Mouse (Mus musculus) adrenal gland, adult 8-10 months (tissue): Measurements from ENCODE around the gene Acad8. TPM values are rescaled to one million over a fixed set of nuclear protein-coding genes. Genes with fewer than 3 reads are reported as not detected.
A peak's percentile ranks its signal among the peaks of the same experiment; 100 is the strongest.

Experiments used
- DNase-seq: peaks from one replicate; pipeline ENCODE4 v3.0.0; 2022
- total RNA-seq, 4 experiments: library from RNA; stranded (reverse); gene quantifications; 2 replicates each; pipeline ENCODE4 v1.2.4; 2022

Gene Acad8
- total RNA-seq: 10 to 100 TPM; 88.0 to 99.3 (median 96.0) TPM

DNA sequence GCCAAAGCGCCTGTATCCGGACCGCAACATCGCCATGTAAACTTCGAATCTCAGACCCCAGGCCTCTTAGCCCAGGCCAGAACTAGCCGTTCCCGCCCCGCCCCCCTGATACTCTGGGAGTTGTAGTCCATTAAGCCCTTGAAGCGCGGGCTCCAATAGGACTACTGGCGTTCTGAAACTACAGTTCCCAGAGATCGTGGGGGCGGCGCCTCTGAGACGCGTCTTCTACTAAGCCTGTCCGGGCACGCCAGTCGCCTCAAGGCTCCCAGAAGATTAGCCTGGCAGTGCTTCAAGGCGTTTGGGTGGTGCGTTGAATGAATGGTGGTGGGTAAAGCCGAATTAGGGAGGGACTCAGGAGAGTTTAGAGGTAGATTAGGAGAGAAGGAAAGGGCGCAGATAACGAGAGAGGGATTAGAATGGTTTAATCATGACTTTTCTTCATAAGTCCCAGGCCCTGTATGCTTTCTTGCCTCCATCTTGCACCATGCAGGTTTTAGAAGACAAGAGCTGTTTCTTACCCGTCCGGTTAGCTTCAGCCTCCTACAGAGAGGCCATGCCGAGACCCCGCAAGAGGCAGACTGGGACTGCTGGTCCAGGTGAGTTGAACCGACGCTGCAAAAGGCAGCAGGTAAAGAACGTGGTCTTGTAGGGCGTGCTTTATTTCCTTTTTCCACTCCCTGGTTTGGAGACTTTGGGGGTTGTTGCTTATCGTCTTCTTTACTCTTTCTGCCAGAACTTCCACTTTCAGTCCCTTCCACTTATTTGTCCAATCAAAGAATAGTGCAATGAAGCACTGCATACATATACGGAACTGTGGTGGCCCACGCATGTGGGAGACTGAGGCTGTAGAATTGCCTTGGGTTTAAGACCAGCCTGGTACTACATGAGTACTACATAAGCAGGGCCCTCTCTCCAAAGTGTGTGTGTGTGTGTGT is at the start of gene Acad8, which contains the start of gene Thyn1:
Acad8 (minus strand) TSS at position 106 of the 935 bp plus-strand sequence.
Thyn1 (plus strand) TSS at position 250 of the 935 bp plus-strand sequence.
- peak; percentile 96 for DNase-seq

DNA sequence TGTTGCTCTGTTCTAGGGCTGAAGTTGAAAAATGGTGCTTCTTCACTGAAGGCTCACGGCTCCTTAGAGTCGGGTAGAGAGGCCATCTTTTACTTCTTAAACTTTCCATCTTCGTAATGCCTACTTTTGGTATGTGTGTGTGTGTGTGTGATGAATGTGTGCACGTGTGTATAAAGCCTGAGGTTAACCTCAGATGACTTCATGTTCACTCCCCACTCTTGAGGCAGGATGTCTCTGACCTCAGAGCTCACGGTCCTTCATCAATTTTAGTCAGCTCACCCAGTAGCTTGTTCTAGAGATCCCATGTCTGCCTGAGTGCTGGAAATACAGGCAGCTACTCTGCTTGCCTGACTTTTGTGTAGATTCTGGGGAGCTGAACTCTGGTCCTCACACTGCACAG is 44.5 kb upstream of the Acad8 start:
- DNase-seq: no peak

DNA sequence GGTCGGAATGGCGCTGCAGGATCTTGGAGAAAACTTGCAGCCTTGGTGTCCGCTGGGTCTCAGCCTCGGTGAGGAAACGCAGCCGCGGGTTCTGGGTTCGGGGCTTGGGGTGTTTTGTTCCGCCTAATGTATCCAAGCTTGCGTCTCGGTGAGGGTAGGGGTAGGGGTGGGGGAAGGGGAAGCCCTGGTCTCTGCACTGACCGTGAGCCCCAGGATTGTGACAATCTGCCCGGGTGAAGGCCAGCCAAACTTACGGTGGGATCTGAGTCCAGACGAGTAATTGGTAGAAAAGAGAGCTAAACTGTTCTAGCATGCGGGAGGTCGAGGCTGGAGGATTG is 31.4 kb upstream of the Acad8 start:
- DNase-seq: no peak

DNA sequence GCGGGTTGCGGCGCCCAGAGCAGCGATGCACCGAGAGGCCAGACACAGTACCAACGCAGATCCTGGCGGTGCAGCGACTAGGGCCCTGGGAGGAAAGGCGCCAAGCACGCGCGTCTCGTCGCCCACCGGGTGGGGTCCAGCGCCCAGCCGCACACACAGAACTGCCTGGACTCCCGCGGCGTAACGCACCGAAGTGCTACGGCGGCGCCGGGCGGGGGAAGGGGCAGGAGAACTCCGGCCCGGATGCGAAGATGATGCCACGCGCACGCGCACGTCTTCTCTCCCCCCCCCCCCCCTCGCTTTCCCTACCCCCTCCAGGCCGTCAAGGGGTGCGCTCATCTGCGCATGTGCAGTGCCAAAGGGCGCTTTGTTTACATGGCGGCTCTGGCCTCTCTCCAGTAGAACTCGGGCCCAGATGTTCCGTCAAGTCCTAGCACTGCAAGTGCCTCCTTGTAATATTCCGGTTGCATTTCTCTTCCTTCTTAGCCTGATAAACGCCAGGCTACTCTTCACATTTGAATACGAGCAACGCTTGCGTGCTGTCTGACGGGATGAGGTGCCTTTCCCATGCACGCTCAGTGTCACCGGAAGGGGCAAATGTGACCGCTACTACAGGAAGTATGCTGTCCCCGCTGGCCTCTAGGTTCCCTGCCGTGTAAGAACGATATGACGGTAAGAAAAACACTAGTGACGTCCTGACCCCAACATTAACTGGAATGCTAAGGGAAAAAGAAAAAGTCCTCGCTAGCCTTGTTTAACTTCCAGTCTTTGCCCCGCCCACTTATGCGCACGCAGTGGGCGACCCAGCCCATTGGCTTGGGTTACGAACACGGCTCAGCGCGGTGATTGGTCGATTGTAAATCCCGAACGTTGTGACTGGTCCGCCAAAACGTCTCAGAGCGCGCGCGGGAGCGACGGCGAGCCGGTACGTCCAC is 30.7 kb upstream of the Acad8 start, which contains the start of the genes Vps26b and Ncapd3:
Vps26b (minus strand) TSS at position 238 of the 935 bp plus-strand sequence.
Ncapd3 (plus strand) TSS at position 348 of the 935 bp plus-strand sequence.
- DNase-seq: peak; percentile 95

DNA sequence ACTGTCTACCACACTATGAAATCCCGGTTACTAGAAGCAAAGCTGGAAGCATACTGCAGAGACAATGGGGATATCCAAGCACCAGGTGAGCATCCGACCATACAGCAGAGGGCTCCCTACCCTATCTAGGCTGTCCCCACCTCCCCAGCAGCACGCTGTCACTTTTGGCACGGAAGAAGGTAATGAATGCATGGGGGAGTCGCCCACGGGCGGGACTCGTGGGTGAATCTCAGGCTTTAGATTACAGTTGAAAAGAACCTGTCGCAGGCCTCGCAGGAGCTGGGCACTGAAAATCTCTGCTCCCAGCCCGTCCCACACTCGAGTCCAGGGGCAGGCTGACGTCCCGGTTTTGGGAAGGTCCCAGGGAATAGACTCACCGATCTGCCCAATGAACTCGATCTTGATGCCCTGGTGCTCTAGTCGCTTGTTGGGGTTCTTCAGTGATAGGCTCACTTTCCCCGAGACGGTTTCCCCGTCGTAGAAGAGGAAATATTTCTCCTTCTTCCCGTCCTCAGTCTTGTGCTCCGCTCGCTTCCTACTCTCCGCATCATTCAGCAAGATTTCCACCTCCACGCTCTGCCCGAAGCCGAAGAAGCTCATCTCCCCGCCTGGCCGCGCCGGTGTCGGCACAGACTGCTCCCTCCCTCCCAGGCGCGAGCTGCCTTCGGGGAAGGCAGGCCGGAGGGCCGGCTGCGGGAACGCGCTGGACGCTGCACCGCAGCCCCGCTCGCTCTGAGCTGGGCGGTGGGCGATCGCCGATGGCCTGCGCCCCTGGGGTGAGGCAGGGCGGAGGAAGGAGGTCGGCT is 29.9 kb upstream of the Acad8 start:
- peak; percentile 20 for DNase-seq

DNA sequence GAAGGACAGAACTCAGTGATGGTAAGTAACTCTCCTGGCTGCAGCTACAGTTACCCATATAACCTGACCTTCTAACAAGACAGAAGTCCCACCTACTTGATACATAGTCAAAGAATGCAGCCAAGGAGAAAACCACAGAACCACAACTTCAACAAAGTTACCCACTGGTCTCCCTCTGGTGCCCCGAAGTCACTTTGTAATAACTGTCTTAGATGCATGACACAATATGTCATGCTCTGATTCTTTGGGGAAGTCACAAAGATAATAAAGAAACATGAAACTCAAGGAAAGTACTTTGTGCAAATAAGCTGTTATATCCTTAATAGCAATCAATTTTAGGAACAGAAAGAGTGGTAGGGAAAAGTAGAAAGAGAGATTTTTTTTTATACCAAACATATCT is 27.3 kb upstream of the Acad8 start:
- no peak for DNase-seq

DNA sequence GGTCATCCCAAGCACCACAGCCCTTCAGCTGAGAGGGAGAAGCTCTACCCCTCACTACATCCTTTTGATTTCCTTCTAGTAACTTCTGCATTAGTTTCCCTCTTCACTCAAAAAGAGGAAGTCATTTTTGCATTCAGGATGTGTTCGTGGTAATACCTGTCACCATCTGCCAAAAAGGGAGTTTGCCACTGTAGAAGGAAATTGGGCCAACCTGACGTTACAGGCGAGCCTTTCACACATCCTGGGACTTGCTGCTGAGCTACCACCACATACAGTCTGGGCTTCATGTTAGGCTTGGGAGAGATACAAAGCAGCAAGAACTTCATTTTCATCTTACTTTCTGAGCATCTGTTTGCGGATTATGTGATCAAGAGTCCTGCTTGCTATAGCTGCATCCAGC is 24.3 kb upstream of the Acad8 start:
- DNase-seq: no peak

DNA sequence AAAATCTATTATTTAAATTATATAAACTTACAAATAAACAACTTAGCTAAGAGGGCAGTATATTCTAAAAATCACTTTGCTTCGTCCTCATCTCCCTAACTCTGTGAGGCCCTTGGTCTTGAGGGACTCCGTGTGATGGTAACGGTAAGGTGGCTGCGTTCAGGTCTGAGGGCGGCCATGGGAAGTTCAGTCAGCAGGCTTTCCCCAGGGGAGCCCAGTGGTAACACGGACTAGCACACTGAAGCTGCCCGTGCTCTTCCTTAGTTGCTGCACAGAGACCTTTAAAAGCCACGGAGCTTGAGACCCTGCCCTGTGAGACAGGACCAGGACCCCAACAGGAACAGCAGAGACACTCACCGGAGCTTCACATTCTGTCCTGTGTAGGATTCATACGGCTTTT is 19.6 kb upstream of the Acad8 start:
- DNase-seq: no peak

DNA sequence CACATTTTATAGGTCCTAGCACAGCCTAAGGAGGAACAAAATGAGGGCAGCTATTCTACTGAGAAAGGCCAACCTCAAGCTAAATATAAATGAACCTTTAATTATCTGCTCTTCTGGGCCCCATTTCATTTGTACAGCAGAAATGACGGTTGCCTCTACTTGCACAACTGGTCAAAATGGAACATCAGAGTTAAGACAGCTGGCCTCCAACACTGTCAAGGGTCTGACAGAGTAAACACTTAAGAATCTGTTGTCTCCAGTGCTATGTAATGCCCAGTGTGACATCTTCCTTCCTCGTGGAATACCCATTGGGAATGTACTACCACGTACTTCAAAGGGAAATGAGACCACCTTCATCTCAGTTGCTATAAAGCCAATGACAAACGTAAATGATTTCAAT is 12.2 kb upstream of the Acad8 start:
- DNase-seq: no peak

DNA sequence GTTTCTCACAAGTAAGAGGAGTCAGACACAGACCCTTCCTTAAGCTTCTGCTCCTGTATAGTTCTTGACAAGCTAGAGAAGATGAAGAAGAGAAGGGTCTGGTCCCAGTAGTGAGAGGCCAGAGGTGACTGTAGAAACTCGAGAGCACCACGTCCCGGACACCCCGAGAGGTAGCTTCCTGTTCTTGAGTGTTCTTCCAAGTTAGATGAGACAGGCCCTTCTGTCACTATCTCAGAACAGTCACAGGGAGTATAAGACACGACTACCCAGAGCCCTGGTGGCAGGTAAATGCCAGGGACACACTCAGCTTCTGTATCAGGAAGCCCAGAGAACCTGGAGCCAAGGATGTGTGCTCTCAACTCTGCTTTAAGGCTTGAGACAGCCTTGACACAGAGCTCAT is 9.9 kb upstream of the Acad8 start:
- no peak for DNase-seq

DNA sequence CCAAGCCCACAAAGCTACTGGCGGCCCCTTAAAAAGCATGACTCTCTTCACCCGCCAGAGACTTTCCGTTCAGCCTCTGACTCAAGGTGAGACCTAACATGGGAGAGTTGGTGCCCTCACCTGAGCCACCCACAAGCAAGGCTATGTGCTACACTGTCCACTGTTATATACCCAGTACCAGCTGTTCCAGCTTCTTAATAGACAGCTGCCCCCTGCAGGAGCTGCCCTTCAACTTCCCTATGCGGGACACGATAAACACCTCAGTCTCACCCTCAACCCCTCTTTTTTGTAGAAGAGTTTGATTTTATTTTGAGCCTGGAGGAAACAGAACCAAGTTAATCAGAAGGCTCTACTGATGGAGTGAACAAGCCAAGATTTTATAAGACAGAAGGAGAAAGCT is 7.5 kb upstream of the Acad8 start:
- no peak for DNase-seq

DNA sequence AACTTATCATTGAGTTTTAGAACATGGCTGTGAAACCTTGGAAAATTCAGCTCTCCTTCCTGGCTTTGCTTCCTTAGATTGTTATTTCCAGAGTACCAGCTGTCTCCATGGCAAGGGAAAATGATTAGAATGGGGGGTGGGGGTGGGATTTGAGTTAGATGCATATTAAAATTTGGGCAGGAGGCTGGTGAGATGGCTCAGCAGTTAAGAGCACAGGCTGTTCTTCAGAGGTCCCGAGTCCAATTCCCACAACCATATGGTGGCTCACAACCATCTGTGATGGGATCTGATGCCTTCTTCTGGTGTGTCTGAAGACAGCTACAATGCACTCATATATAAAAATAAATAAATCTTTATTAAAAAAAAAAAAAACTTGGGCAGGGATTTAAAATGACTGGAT is 6.6 kb upstream of the Acad8 start:
- no peak for DNase-seq

DNA sequence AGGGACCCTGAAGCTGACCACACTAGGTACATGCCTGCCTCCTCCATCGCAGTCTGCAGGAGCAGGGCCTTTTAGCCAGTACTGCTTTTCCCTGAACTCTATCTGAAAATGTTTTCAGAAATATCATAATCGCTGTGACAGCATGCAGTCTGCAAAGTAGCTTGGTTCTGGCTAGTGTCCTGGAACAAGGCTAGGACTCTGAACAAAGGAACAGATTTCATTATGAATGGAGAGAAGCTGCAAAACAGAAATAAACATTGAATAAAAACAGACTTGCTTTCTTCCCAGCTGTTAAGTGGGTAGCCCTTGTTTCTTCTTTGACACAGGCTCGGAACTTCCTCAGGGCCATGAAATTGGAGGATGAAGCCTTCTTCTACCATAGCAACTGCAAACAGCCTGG is 5.9 kb upstream of the Acad8 start:
- DNase-seq: no peak

DNA sequence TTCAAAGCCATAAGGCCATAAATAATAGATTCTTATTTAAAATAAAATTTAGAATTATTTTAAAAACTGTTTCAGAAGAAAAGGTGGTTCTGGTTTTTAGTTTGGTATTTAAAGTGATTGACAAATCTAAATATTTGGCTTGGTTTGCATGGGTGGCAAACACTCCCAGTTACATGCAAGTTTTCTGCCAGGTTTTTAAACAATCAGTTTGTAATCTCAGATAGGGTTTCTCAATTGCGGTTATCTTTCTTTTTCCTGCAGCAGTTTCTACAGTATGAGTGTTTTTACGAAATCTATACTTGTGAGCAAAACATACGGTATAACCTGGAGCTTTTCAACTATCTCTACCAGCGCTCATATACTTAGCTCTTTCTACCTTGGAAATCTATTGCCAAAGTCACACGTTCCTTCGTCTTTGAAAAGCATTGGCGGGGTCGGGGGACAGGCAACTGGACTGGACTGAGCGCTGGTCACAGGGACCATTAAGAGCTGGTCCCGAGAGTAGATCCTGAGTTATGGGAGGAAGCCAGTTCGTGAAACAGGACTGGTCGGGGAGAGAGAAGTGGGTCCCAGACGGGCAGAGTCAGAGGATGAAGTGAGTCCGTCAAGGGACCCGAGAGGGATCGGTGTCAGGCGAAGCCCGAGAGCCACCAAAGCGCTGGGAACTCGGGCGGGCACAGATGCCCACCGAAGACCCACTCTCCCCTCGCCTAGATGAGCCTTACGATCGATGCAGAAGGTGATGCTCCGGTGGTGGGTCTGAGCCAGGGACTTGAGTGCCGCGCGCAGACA is 501 bp downstream of the Acad8 start:
- no peak for DNase-seq

DNA sequence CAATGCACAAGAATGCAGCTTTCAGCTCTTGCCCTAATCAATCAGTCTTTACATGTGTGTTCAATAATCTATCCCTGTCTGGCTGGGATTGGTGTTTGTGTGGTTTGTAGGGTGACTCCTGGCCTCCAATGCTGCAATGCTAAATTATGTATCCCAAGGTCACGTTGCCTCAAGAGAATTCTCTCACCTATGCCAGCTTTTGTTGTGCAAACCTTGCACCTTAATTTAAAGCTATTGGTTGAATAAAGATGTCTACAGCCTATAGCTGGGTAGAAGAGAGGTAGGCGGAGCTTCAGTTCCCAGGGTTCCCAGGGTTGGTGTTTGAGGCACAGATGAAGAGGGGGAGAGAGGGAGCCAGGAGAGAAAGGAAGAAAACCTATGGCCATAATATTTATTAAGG is 1.9 kb downstream of the Acad8 start:
- no peak for DNase-seq

DNA sequence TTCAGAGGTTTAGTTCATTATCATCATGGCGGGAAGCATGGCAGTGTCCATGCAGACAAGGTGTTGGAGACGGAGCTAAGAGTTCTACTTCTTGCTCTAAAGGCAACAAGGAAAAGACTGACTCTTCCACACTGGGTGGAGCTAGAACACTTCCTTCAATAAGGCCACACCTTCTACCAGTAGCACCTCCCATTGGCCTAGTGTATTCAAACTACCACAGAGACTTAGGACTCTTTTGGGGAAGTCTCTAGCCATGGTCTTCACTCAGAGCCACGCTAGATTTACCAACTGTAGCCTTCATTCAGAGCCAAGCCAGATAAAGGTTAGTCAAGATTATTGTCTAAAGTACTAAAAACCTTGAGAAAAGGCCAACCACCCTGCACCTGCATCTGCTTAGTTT is 2.3 kb downstream of the Acad8 start:
- no peak for DNase-seq

DNA sequence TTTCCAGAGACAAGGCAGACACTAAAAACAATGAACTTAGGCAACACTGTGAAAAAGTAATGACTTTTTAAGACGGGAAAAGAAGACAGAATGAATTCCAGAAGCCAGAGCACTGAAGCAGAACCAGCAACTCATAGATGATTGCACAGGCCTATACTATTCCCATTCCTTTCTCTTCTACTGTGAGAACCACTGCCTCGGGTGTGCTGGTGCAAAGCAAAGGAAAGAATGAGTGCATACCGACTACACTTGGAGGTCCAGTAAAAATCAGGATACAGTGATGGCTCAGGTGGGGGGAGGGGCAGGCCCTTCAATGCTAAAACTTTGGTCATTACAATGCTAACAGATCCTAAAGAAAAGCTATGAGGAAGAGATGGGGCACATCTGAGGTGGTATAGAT is 5.5 kb downstream of the Acad8 start:
- no peak for DNase-seq

DNA sequence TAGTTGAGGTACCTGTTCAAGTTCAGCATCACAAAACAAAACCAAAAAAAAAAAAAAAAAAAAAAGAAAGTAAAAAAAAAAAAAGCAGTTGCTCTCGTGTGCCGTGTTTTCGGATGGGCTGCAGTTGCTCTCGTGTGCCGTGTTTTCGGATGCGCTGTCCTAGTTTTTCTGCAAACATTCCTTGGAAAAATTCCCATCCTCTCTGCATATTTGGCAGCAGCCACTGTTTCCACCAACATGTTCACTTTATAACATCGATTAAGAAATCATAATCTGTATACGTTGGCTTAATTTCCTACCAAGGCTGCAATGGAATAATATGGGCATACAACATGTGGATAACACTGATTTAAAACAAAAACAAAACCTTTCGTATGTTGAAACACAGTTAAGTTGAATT is 6.2 kb downstream of the Acad8 start:
- no peak for DNase-seq

DNA sequence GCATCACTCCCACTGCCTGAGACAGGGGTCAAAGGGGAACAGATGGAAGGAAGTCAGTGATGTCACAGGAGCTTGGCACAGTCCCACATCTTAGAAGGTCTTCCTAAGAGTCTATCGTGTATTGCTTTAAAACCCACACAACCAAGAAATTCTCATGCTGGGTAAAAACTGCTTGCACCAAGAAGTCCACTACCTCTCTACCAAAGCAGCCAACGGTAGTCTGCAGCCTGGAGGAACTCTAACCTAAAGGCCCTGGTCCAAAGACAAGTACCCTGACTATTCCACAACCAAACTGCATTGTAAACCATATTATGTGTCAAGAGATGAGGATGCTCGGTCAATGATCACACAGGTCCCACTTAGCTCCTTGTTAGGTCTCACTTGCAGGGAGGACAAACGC is 9.2 kb downstream of the Acad8 start:
- no peak for DNase-seq

DNA sequence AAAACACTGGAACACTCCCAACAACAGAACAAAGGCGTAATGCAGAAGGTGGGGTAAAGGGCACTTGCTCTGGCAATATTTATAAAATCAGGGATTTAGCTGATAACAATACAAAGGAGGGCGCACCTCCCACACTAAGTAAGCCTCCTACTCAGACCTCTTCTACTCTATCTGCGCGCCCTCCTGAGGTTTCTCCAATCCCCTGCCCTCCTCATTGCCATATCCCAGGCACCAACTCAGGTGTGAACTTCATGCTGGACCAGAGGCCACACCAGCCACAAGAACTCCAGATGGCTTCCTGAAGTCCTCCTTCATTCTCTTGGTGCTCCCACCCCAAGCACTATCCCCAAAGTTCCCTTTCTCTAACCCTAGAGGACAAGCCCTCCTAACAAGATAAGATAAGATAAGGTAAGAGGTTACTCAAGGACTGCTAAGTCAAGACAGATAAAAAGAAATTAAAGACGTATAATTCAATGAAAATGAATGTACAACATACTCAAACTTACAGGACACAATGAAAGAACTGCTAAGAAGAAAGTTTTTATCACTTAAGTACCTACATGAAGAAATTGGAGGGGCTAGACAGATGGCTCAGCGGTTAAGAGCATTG is 13.6 kb downstream of the Acad8 start:
- DNase-seq: no peak

DNA sequence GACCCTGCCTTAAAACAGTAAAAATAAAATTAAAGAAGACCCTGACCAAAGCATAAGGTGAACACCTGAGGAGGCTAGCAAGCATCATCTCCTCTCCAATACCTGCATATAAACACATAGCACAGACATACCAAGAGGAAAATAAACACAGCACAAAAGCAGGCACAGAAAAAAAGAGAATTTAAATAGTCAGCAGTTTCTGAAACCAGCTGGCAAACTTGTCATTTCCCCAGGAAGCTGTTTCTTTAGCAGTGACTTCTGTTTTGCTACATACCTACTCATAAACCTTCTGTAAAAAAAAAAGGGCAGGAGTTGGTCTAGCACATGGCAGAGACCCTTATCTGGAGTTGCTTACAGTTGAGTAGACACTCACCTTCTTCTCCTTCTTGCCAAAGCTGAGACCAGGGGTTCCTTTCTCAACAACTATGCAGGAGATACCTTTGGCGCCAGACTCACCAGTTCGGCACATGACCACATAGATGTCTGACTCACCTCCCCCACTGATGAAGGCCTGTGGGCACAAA is 14.2 kb downstream of the Acad8 start:
- no peak for DNase-seq
